Mouse (Mus musculus) embryonic facial prominence, embryonic 15.5 days (tissue): ENCODE results near the gene Tpt1. TPM values are rescaled to one million over a fixed set of nuclear protein-coding genes. Genes with fewer than 3 reads are reported as not detected.
A peak's percentile ranks its signal among the peaks of the same experiment; 100 is the strongest.

ENCODE experiments used
- ATAC-seq: fragments of 200-750 bp; cut with Nextera tagmentation; 2 replicates; pipeline ENCODE4 v1.8.0; 2017; ENCODE audit warnings: low read depth, moderate TSS enrichment; ENCODE audit not compliant: insufficient number of reproducible peaks, low FRiP score, low TSS enrichment
- H3K27ac ChIP-seq: fragments of 300-500 bp; sonication (generic); replicated peaks from 2 replicates; pipeline ENCODE4 v1.5.1; 2015; ENCODE audit warnings: mild to moderate bottlenecking, inconsistent platforms
- H3K27me3 ChIP-seq: fragments of 300-500 bp; sonication (generic); 2 replicates; pipeline ENCODE4 v1.6.1; 2015; ENCODE audit warnings: inconsistent platforms
- H3K36me3 ChIP-seq: fragments of 300-500 bp; sonication (generic); 2 replicates; pipeline ENCODE4 v1.6.1; 2015; ENCODE audit warnings: mild to moderate bottlenecking, inconsistent platforms
- H3K4me1 ChIP-seq: fragments of 300-500 bp; sonication (generic); 2 replicates; pipeline ENCODE4 v1.6.1; 2015; ENCODE audit warnings: inconsistent platforms
- H3K4me2 ChIP-seq: fragments of 300-500 bp; sonication (generic); replicated peaks from 2 replicates; pipeline ENCODE4 v1.6.1; 2015; ENCODE audit warnings: mild to moderate bottlenecking, inconsistent platforms
- H3K4me3 ChIP-seq: fragments of 300-500 bp; sonication (generic); replicated peaks from 2 replicates; pipeline ENCODE4 v1.5.1; 2015; ENCODE audit warnings: mild to moderate bottlenecking, inconsistent platforms
- H3K9ac ChIP-seq: fragments of 300-500 bp; sonication (generic); 2 replicates; pipeline ENCODE4 v1.6.1; 2015; ENCODE audit warnings: inconsistent platforms
- H3K9me3 ChIP-seq: fragments of 300-500 bp; sonication (generic); replicated peaks from 2 replicates; pipeline ENCODE4 v1.6.1; 2016; ENCODE audit warnings: inconsistent platforms
- WGBS: fragments of 180-500 bp; shearing (Covaris S2); methylation state at CpG from one replicate; pipeline ENCODE4 v1.1.7; 2015; 5-methylcytosine and 5-hydroxymethylcytosine counted together
- polyA plus RNA-seq: library from polyadenylated mRNA; unstranded; fragments of >200 nt; fragmentation: Nextera tagmentation; extraction: Ambion mirVana; gene quantifications from 2 replicates; pipeline ENCODE4 v1.2.1, GENCODE M21; 2015

Tpt1 gene
- 1,119 and 1,203 TPM in 2 replicates for polyA plus RNA-seq

DNA sequence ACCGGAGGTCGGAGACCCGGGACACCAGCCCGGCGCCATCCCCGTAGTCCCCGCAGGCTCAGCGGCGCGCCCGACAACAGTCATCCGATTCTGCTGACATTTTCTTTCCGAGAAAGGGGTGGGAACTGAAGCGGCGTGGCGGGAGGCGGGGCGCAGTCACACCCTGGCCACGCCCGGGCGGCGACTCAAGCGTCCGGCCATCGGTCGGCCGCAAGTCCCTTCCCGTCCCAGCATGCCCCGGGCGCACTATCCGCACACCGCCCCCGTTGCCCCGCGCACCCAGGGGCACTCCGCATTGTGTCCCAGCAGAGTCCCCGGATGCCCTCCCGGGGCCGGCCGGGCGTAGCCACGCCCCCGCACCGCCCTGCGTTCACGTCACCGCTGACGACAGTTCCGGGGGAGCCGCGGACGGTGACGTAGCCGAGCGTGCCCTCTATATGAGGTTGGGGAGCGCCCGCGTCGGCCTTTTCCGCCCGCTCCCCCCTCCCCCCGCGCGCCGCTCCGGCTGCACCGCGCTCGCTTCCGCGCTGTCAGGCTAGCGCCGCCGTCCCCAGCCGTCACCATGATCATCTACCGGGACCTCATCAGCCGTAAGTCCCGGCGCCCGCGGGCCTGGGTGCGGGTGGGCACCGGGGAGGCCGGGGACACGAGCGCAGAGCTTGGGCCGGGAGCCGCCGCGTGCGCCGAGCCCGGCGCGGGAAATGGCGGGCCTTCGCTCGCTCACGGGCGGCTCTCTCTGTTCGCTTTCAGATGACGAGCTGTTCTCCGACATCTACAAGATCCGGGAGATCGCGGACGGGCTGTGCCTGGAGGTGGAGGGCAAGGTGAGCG, at the start of gene Tpt1:
Gene Tpt1, plus strand, starts transcription at position 227 of the 831 bp plus-strand sequence.
- Histone ChIP-seq H3K4me2 (peak within 1 kb of the TSS; percentile 61), H3K27me3 (no peaks in the 10 kb centered on the region), H3K4me3 (peak within 1 kb of the TSS; percentile 93), H3K9ac (peak within 1 kb of the TSS; percentile 95), H3K36me3 (peaks cover 32% of the 10 kb centered on the region), H3K4me1 (peaks cover 12% of the 10 kb centered on the region), H3K9me3 (no peaks in the 10 kb centered on the region), H3K27ac (peak within 1 kb of the TSS; percentile 98)
- peak; percentile 99 for ATAC-seq
- WGBS = under 1% methylated on average over 97 of the region's 108 CpGs

DNA sequence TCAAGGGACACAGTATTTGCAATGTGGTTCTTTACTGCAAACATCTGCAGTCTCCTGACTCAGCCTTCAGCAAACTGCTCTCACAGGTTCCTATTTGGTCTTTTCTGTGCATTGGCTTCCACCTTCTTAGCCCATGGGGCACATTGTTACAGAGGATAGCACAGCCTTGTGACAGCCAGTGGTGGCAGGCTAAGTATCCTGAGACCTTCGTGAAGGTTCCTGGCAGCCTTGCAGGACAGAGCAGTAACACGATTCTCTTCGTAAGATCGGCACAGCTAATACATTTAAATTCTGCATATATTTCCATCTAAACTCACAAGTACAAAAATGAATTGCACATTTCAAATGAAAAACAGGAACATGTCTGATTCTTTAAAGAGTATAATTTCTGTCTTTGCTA, 49.0 kb upstream of the Tpt1 start:
- 59% methylated on average over 4 of the region's 4 CpGs for WGBS
- Histone ChIP-seq H3K9ac (no peak overlapping the region), H3K27me3 (no peaks in the 10 kb centered on the region), H3K36me3 (no peaks in the 10 kb centered on the region), H3K4me2 (no peak overlapping the region), H3K27ac (no peak overlapping the region), H3K4me1 (no peaks in the 10 kb centered on the region), H3K9me3 (no peaks in the 10 kb centered on the region), H3K4me3 (no peak overlapping the region)
- no peak for ATAC-seq

- Histone ChIP-seq H3K27me3 (no peaks in the 10 kb centered on the region), H3K9me3 (no peaks in the 10 kb centered on the region), H3K36me3 (no peaks in the 10 kb centered on the region), H3K4me2 (no peak overlapping the region), H3K4me1 (no peaks in the 10 kb centered on the region), H3K27ac (no peak overlapping the region), H3K9ac (no peak overlapping the region), H3K4me3 (no peak overlapping the region)
- WGBS = 27% methylated on average over 5 of the region's 5 CpGs
- no peak for ATAC-seq
Measured at GRCm38 (mm10) chr14:75797769-75798386, 47.0 kb upstream of the Tpt1 start.

DNA sequence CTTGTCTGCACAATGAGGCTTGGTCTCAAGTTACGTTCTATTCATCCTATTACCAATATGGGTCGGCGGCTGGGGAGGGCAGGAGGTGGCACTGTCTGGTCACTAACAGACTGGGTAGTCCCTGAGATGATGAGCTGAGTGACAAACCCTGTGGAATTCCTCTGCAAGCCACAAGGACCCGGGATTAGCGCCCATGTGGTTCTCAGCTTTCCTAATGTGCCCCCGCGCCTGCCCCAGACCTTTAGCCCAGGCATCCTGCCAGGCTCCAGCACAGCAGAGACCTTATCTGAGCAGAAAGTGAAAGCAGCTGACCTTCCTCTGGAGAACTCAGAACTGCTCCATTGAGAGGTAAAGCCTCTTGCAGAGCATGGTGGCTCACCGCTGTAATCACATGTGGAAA, 37.1 kb upstream of the Tpt1 start:
- Histone ChIP-seq H3K9ac (no peak overlapping the region), H3K4me2 (no peak overlapping the region), H3K36me3 (no peaks in the 10 kb centered on the region), H3K27ac (no peak overlapping the region), H3K27me3 (no peaks in the 10 kb centered on the region), H3K4me3 (no peak overlapping the region), H3K4me1 (no peaks in the 10 kb centered on the region), H3K9me3 (no peaks in the 10 kb centered on the region)
- WGBS = 58% methylated on average over 8 of the region's 8 CpGs
- no peak for ATAC-seq

DNA sequence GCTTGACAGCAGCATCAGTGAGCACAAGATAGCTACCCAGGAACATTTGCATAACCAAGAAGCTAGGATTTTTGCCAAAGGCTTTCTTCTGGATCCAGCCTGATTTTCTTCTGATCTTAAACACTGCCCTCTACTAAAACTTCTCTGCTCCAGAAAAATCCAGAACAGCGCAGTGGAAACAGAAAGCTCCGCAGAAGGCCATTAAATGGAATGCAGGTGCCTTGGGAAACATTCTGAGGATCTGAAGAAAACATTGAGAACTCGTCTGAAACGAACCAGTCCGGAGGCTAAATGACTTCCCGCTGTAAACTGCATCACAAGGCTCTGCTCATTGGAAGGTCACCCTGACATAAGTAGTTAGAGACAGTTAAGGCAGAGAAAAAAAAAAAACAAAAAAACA, 35.0 kb upstream of the Tpt1 start:
- Histone ChIP-seq H3K36me3 (no peaks in the 10 kb centered on the region), H3K27me3 (no peaks in the 10 kb centered on the region), H3K4me2 (no peak overlapping the region), H3K27ac (no peak overlapping the region), H3K9ac (no peak overlapping the region), H3K9me3 (no peaks in the 10 kb centered on the region), H3K4me3 (no peak overlapping the region), H3K4me1 (no peaks in the 10 kb centered on the region)
- WGBS = 64% methylated on average over 6 of the region's 6 CpGs
- ATAC-seq = no peak

GRCm38 (mm10) chr14:75818528-75818927, 26.4 kb upstream of the Tpt1 start:
- no peak overlapping the region for H3K4me3 ChIP-seq
- no peak for ATAC-seq
- H3K9ac ChIP-seq = no peak overlapping the region
- no peaks in the 10 kb centered on the region for H3K36me3 ChIP-seq
- H3K9me3 ChIP-seq = no peaks in the 10 kb centered on the region
- H3K4me2 ChIP-seq = no peak overlapping the region
- H3K27ac ChIP-seq = no peak overlapping the region
- H3K27me3 ChIP-seq = no peaks in the 10 kb centered on the region
- H3K4me1 ChIP-seq = no peaks in the 10 kb centered on the region
- 61% methylated on average over 2 of the region's 2 CpGs for WGBS

- WGBS = 73% methylated on average over 2 of the region's 2 CpGs
- Histone ChIP-seq H3K4me2 (no peak overlapping the region), H3K27me3 (no peaks in the 10 kb centered on the region), H3K27ac (no peak overlapping the region), H3K4me1 (no peaks in the 10 kb centered on the region), H3K36me3 (no peaks in the 10 kb centered on the region), H3K9me3 (no peaks in the 10 kb centered on the region), H3K9ac (no peak overlapping the region), H3K4me3 (no peak overlapping the region)
- no peak for ATAC-seq
Measured at GRCm38 (mm10) chr14:75819341-75819740, 25.6 kb upstream of the Tpt1 start.

- Histone ChIP-seq H3K4me3 (no peak overlapping the region), H3K36me3 (no peaks in the 10 kb centered on the region), H3K4me2 (no peak overlapping the region), H3K27me3 (no peaks in the 10 kb centered on the region), H3K9ac (no peak overlapping the region), H3K27ac (no peak overlapping the region), H3K9me3 (no peaks in the 10 kb centered on the region), H3K4me1 (no peaks in the 10 kb centered on the region)
- ATAC-seq = no peak; the same call in 1 of the 2 replicates
- 75% methylated on average over 5 of the region's 5 CpGs for WGBS
Measured at GRCm38 (mm10) chr14:75820007-75820406, 24.9 kb upstream of the Tpt1 start.

- H3K4me3 ChIP-seq = no peak overlapping the region
- WGBS = 41% methylated on average over 3 of the region's 3 CpGs
- H3K9me3 ChIP-seq = no peaks in the 10 kb centered on the region
- no peak for ATAC-seq
- H3K27me3 ChIP-seq = peaks cover 16% of the 10 kb centered on the region; the same call in 1 of the 2 replicates
- H3K9ac ChIP-seq = no peak overlapping the region
- no peak overlapping the region for H3K4me2 ChIP-seq
- no peak overlapping the region for H3K27ac ChIP-seq
- peaks cover 14% of the 10 kb centered on the region for H3K4me1 ChIP-seq
- H3K36me3 ChIP-seq = no peaks in the 10 kb centered on the region
Measured at GRCm38 (mm10) chr14:75826851-75827410, 18.0 kb upstream of the Tpt1 start.

DNA sequence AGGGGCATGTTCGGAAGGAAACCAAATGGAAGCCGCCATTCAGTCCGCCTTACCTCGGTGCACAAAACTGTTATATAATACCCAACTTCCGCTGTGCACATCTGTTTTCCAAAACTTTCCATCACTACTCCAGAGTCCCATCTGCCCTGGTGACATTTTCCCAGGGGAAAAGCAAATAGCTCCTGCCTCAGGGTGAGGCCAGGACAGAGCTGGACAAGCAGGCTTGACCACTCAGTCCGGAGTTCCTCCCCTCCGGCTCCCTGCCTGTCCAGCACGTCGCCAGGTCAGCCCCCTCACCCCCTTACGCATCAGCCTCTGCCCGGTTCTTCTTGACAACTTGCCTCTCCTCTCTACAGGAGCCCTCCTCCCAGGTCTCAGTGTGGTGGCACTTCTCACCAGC, 16.7 kb upstream of the Tpt1 start:
- no peak for ATAC-seq
- H3K36me3 ChIP-seq = no peaks in the 10 kb centered on the region
- WGBS = 23% methylated on average over 11 of the region's 11 CpGs
- no peak overlapping the region for H3K27ac ChIP-seq
- no peaks in the 10 kb centered on the region for H3K9me3 ChIP-seq
- peaks cover 18% of the 10 kb centered on the region for H3K4me1 ChIP-seq
- peaks cover 16% of the 10 kb centered on the region; the same call in 1 of the 2 replicates for H3K27me3 ChIP-seq
- no peak overlapping the region for H3K9ac ChIP-seq
- no peak overlapping the region for H3K4me3 ChIP-seq
- H3K4me2 ChIP-seq = no peak overlapping the region
